Mouse (Mus musculus): Measurements from ENCODE around the gene Jmjd1c.

Gene Jmjd1c

DNA sequence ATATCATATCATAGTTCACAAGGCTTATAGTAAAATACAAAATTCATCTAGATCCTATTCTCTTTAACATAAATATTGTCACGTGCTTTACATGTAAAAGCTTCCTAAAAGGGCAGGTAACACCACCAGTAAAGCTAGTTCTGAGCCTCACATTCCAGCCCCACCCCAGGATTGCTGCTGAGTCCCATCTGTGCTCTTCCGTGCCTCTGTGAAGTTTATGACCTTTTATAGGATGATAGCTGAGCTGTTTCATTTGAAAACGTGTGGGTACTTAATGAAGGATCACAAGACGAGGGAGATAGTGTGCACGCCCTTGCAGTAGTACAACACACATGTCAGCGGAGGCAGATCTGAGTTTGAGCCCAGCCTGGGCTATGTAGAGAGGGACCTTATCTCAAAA is 134.5 kb downstream of the Jmjd1c start:
- DNase-seq (ENCODE audit: low spot score): no peak

DNA sequence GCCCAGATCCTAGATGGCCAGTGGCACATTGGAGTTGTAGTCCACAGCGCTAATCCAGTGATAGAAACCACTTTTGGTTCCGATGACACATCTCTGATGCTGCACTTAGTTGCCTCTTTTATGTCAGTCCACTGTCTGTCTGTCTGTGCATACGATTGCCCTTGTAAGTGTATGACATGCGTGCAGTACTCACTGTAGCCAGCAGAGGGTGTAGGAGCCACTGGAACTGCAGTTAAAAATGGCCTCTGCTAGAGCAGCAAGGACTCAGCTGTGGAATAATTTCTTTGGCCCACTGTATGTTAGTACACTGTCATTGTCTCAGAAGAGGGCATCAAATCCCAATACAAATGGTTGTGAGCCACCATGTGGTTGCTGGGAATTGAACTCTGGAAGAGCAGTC is 151.2 kb downstream of the Jmjd1c start:
- peak; percentile 73 for DNase-seq (ENCODE audit: low spot score)

DNA sequence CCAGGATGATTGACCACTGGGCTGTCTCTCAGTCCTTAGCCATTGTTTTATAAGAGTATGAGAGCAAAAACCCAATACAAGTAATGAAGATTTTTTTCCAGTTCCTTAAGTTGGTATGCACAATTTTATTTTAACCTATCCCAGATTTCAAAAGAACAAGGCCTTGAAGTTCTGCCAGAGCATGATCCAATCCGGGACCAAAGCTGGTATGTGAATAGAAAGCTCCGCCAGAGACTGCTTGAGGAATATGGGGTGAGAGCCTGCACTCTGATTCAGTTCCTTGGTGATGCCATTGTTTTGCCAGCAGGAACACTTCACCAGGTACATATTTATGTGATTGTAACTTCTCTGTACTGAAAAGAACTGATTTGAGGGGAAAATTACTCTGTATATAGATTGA is 153.6 kb downstream of the Jmjd1c start:
- no peak for DNase-seq (ENCODE audit: low spot score)

DNA sequence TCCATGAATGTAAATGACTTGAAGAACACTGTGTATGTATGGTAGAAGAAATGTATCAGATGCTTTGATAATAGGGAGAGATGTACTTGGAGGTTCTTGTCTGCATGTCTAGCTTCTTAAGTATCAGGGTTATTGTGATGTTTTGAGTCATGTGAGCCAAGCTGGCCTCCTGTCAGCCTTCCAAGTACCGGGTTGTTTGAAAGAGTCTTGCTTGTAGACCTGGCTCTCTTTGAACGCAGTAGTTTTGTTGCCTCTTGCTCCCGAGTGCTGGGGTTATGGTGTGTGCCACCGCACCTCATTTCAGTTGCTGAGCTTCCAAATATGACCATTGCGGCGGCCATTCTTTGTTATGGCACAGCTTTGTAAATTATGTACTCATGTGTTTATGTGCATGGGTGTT is 154.9 kb downstream of the Jmjd1c start:
- DNase-seq (ENCODE audit: low spot score): no peak

DNA sequence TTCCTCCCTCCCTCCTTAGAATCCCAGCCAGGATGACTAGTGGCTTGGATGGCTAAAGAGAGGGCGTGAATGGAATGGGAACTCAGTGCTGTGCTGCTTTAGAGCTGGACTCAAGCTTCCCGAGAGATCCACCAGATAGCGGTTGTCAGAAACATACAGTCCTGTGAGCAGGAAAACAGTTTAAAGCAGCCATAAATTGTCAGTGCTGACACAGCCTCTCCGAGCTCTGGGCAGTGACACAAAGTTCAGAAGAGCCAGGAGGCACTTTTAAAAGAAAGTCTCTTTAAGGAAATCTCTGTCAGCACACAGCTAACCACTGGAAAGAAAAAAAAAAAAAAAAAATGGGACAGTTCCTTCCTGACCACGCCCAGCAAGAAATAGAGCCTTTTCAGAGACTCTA is 156.4 kb downstream of the Jmjd1c start:
- no peak for DNase-seq (ENCODE audit: low spot score)

DNA sequence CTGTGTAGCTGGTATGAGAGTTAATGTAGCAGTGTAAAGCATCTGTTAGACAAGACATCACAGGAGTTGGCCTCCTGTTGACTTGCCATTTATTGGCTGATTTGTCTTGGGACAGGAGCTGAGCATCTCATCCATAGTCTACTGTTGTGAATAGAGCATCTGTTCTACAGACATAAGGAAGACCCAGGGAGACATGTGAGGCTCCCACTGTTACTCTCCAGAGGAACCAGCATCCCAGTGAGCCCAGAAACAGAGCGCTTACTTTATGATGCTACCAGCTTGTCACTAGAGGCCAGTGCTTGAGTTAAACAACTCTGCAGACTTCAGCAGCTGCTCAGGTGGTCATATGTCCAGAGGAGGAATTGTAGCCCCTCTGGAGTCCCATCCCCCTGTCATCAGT is 157.2 kb downstream of the Jmjd1c start:
- no peak for DNase-seq (ENCODE audit: low spot score)

DNA sequence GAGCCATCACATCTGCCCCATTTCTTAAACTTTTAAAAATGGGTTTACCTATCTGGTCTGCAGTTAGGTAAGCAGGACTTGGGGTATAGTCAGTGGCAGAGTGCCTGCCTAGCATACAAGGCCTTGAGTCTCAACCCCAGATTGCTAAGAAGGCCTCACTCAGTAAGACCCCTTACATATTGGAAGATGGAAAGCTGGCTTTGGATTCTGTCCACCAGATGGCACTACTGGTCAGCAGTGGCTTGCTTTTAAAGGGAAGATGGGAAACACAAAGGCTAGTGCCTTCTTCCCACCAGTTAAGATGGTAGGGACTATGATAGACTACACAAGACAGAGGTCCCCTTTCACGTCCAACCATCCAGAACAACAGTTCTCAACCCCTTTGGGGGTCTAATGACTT is 168.9 kb downstream of the Jmjd1c start:
- DNase-seq (ENCODE audit: low spot score): peak; percentile 65

DNA sequence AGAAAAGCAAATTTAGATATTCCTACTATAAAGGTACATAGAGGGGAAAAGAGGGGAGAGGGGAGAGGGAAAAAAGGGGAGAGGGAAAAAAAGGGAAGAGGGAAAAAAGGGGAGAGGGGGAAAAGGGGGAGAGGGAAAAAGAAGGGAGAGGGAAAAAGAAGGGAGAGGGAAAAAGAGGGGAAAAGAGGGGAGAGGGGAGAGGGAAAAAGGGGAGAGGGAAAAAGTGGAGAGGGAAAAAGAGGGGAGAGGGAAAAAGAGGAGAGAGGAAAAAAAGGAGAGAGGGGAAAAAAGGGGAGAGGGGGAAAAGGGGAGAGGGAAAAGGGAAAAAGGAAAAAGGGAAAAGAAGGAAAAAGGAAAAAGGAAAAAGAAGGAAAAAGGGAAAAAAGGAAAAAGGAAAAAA is 180.0 kb downstream of the Jmjd1c start:
- DNase-seq (ENCODE audit: low spot score): no peak

DNA sequence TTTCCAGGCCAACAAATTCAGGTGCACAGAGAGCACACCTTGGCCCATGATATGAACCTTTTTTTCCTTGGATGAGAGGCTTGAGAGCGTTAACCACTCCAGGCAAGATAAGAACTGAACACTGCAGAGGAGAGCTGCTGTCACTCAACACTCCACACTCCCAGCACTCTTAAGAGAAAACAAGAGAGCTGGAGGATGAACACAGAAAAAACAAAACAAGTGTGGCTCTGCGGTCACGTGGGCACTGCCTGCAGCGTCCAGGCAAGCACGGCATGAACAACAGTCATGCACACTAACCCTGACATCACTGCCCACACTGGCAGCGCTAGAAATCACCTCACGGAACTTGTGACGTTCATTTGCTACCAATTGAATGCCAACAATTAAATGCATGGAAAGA is 185.9 kb downstream of the Jmjd1c start:
- no peak for DNase-seq (ENCODE audit: low spot score)

DNA sequence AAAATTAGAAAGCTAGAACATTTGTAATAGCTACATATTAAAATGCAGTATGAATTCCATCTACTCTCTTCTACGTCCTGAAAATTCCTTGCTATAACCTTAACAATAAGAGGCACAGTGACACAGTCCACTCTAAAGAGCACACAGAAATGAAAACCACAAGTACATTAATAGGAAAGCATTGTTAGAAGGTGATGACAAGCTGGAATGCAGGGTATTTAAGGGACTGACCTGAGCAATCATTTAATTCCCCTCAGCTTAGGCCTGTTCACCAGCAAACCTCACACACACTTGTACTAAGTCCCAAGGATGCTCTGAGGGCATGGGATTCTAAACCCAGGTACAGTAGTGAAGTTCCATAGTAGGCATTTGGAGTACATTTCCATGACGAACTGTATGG is 186.6 kb downstream of the Jmjd1c start:
- no peak for DNase-seq (ENCODE audit: low spot score)

DNA sequence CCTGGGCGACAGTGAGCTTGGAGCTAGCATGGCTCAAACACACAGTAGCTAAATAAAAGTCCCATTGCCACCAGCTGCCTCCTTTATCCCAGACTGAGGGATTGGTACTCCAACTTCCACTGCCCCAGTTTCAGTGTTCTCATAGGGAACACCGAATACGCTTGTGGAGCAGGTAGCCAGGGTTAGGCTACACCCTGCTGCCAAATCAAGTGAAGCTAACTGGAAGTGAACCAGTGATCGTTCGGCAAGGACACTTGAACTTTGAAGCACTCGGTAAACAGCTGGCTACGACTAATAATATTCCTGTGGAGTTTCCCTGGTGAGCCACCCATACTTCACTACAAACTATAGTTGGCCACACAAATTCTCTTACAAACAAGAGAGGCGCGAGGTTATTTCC is 187.6 kb downstream of the Jmjd1c start:
- DNase-seq (ENCODE audit: low spot score): no peak

DNA sequence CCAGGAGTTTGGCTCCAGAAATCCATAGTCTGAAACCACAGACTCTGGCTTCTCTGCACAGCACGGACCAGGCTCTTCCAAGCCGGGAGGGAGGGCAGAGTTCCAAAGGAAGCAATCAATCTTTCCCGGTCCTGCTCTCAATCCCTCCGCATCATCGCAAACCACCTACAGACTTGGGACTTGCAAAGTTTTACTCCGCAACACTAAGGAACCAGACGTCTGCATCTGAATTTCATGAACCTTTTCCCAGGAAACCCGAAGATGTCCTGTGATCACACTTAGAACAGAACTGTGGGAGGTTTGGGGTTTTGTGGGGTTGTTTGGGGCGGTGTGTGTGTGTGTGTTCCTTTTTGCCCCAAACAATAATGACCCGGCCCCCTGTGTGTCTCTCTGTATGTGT is 188.4 kb downstream of the Jmjd1c start:
- DNase-seq (ENCODE audit: low spot score): peak; percentile 48

DNA sequence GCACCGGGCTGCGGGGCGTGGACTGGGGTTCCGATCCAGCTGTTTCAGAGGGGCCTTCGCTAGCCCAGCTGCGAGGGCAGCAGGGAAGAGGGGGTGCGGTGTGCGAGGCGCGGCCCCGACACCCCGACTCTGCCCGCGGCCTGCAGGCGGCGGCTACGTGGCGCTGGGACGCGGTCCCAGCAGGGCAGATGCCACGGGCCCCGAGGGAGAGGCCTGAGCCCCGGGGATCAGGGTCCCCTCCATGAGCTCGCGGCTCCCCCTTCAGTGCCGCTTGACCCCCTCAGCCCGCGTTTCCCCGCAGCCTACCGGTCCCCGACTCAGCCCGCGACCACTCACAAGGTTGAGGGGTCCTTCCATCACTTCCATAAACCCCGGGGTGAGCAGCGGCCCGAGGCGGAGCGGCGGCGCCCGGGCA is 188.8 kb downstream of the Jmjd1c start:
- peak; percentile 68 for DNase-seq (ENCODE audit: low spot score)

DNA sequence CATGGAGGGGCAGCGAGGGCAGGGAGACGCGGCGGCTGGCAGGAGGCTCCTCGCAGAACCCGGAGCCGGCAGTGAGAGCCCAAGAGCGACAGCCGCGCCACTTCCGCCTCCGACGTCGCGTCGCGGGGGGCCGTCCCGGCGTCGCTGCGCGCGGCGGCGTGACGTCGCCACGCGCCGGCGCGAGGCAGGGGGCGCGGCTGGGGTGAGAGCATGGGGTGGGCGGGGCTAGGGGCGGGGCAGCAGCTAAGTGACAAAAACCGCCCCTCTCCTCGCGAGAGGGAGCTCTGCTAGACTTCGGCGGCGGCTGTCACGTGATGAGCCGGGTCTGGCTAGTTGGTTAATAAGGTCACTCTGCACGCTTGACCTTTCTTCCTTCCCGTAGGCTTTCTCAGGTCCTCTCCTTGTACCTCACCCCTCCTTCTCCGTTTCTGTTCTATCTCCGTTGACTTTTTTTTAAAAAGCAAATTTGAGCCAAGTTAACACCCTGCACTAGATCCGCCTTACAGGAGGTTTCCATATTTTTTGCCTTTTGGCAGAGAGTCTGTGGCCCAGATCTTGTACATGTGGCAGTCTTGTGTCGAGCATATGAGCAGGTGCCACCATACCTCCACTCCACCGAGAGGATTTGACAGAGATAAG is 189.4 kb downstream of the Jmjd1c start, which contains the start of gene Nrbf2:
TSS of gene Nrbf2 (minus strand) at position 130 of the 639 bp plus-strand sequence.
- peak; percentile 87 for DNase-seq (ENCODE audit: low spot score)

DNA sequence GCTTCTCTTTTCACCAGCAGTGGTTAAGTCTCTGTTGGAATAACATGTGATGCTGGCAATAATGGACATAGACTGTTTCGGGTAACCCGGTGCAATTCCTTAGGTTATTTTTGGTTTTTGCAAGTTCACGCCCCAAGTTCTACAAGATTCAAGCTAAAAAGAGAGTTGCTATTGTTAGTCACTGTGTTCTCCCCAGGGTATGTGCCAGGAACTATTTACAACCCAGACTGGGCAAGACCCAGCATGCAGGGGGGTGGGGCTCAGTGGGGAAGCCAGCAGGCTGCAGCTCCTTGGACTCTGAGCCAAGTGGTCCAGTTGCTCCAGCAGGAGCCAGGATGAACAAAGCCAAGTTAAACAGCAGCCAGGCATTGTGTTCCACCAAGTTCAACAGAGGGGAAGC is 192.0 kb downstream of the Jmjd1c start:
- DNase-seq (ENCODE audit: low spot score): peak; percentile 57

DNA sequence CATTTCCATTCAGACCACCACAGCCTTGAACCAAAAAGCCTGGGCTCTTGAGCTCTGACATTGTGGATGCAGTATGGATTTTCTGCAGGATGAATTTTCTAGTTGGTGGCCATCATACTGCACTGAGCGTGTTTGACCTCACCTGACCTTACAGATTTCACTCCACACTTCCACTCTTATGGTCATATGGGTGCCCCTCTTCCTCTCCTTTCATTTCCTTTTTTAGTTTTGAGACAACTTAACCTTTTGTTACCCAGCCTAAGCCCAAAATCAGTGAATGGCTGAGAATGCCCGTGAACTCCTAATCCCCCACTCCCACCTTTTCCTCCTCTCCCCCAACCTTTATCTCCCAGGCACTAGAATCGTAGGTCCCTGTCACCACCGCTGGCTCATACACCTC is 194.7 kb downstream of the Jmjd1c start:
- DNase-seq (ENCODE audit: low spot score): no peak

DNA sequence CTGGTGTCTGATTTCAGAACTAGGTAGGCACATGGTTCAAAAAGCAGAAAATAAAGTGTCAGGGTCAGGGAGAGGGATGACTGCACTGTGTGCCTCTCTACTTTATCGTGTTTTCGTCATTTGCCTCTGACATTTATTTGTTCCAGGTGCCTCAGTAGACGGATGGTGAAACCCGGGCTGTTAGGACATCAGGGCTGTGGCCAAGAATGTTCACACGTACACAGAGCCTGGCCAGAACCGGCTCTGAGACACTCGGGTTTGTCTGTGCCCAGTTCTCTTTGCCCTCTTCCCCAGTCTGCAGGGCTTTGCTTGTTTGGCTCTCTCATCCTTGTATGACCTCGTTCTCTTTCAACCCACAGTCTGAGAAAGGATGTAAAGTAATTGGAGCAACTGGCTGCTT is 195.2 kb downstream of the Jmjd1c start:
- no peak for DNase-seq (ENCODE audit: low spot score)

DNA sequence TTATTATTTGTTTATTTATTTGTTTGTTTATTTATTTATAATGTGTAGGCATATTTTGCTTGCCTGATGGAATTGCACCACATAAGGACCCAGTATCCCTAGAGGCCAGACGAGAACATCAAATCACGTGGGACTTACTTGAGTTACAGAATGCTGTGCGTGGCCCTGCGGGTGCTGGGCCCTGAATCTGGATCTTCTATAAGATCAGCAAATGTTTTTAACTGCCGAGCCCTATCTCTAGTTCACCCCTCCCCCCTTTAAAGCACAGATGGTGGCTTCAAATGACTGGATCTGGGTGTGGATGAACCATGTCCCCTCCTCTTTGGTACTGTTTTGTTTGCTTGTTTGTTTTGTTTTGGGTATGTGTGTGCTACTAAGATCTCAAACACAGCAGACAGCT is 199.4 kb downstream of the Jmjd1c start:
- DNase-seq (ENCODE audit: low spot score): no peak

DNA sequence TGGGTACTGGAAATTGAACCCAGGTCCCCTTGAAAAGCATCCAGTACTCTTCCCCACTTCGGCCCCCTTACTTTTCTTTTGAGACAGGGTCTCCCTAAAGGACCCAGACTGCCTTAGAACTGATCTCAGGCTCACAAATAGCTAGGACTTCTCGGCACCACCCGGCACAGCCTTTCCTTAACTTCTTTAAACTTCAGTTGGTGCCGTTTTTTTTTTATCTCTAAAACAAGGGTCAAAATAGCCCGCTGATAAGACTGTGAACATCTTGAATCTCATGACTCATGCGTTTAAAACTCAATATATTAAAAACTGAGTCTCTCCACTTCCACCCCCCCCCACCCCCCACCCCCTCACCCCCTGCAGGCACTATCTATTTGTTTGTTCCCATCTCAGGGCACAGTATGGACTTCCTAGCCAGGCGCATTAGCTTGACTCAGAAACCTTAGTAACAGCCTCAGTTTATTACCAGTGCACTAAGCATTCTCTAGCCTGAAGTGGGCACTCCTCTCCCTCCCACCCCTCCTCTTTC is 200.1 kb downstream of the Jmjd1c start:
- no peak for DNase-seq (ENCODE audit: low spot score)

DNA sequence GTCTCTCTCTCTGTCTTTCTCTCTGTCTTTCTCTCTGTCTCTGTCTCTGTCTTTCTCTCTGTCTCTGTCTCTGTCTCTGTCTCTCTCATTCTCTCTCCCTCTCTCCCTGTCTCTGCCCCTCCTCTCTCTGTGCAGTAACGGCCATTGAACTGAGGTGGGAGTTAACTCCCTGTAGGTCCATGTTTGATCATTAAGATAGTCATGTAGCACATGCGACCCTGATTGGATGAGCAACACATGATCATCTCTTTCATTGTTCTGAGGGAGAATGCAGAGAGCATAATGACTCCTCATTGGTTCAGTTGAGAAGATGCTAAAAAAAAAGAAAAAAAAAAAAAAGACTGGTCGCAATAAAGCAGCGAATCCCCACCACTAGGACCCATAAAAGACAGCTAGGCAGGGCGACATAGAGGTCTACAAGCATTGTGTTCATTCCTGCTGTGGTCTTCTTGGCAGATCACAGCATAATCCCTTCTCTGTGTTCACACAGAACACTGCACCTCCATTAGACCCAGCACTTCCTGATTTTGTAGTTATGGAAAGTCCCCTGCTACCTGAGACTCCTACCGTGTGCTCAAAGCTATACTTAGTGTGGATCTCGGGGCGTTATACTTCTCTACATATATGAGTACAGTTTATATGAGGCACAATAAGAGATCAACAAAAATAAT is 200.7 kb downstream of the Jmjd1c start:
- DNase-seq (ENCODE audit: low spot score): no peak

DNA sequence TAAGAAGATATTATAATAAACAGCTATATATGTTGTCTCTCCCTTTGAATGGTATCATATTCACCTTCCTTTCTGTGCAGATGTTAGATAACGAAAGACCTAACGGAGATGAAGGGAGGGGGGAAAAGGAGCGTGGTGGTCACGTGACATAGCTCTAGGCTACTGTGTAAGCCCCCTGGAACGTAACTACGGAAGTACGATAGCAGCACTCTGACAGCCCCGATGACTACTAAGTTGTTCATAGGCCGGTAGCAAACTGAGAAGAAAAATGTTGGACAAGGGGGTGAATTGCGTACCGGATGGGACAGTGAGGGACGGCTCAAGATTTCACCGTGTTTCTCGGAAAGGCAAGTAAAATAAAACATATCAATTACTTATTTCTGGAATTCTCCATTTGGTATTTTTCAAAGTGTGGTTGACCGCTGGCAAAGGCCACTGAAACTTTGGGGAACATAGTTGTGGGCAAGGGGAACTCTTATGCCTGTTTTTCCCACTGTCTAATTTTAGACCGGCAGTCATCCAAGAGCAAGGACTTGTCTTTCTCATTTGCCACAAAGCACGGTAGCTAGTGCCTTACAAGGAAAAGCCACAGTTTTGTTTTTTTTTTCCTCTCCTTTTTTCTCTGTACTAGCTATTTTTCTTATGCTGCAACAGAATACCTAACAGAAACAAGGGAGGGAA is 201.4 kb downstream of the Jmjd1c start:
- DNase-seq (ENCODE audit: low spot score): no peak

DNA sequence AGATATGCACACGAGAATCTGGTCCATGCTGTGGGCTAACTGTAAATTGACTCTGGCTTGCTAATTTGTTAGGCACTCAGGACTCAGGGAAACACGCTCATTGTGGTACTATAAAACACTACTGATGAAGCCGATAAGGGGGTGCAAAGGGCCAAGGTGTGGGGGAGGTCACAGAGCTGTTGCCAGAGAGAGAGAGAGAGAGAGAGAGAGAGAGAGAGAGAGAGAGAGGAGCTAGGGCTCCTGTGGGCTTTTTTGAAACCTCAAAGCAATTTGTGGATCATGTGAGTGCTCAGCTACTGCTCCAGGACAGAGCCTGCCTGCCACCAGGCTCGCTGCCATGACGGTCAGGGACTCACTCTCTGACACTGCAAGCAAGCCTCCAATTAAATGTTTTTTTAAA is 202.9 kb downstream of the Jmjd1c start:
- DNase-seq (ENCODE audit: low spot score): no peak

DNA sequence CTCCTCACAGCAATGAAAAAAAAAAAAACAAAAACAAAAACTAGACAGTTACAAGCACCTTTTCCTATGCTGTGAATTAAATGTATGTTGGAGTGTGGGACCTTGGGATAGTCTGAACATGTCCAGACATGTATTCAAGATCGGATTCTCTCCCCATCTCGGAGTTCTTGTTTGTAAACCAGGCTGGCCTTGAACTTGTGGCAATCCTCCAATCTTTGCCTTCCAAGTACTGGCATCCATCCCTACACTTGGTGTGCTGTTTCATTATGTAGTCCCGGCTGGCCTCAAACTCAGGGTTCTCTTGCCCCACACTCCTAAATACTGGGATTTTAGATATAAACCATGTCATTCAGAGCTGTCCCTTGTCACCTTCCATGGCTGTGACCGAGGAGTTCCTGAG is 203.4 kb downstream of the Jmjd1c start:
- DNase-seq (ENCODE audit: low spot score): no peak
